Mouse (Mus musculus) thymus, adult 2 months (tissue): Measurements from ENCODE around the gene A830031A19Rik.

Experiments used
- CTCF ChIP-seq: fragments of 200-500 bp; IDR thresholded peaks from 2 replicates; pipeline ENCODE4 v1.5.1; 2012; ENCODE audit warnings: mild to moderate bottlenecking, control low read depth, low read length, moderate library complexity, borderline replicate concordance; ENCODE audit not compliant: control insufficient read depth, poor library complexity, insufficient read depth; ENCODE audit errors: extremely low read depth
- POLR2A ChIP-seq: fragments of 200-500 bp; IDR thresholded peaks from 2 replicates; pipeline ENCODE4 v1.6.1; 2012; ENCODE audit warnings: mild to moderate bottlenecking, low read length, control low read depth, moderate library complexity; ENCODE audit not compliant: control insufficient read depth, poor library complexity, insufficient read depth; ENCODE audit errors: extremely low read depth

- TF ChIP-seq CTCF (no peak), POLR2A (no peak)
Measured at GRCm38 (mm10) chr11:24100449-24101070, 25.7 kb upstream of the A830031A19Rik start.
